Mouse (Mus musculus) spleen, adult 12 weeks (tissue): Measurements from ENCODE around the gene Aaas.

Experiments used
- DNase-seq: peaks from one replicate; pipeline ENCODE4 v3.0.0; 2022; ENCODE audit warnings: low spot score

Aaas gene

DNA sequence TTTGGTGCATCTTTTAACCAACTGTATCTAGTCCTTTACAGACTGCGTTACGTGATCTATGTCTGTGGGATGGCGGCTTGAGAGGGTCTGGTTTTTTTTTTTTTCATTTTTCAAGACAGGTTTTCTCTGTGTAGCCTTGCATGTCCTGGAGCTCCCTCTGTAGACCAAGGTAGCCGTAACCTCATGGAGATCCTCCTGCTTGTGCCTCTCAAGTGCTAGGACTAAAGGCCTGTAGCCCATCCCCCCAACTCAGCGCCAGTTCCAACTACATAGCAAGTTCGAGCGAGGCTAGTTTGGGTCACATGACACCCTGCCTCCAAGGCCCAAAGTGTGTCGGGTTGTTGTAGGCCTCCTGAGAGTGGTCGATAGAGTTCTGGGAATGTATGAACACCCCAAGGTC is 41.9 kb downstream of the Aaas start:
- DNase-seq, result no peak

DNA sequence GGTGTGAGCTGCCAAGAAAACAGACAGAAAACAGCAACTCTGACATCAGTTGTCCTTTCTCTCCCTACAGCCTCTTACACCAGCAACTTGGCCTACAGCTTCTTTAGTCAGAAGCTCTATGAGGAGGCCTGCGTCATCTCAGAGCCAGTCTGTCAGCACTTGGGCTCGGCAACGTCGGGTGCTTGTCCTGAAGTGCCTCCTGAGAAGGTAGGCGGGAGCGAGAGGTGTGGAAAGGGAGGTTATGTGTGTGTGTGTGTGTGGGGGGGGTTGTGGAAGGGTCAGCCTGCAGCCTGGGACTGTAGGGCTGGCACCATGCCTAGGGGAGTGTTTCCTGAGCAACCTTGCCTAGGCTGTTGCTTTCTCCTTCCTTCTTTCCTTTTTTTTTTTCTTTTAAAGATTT is 48.0 kb downstream of the Aaas start:
- DNase-seq, result no peak

DNA sequence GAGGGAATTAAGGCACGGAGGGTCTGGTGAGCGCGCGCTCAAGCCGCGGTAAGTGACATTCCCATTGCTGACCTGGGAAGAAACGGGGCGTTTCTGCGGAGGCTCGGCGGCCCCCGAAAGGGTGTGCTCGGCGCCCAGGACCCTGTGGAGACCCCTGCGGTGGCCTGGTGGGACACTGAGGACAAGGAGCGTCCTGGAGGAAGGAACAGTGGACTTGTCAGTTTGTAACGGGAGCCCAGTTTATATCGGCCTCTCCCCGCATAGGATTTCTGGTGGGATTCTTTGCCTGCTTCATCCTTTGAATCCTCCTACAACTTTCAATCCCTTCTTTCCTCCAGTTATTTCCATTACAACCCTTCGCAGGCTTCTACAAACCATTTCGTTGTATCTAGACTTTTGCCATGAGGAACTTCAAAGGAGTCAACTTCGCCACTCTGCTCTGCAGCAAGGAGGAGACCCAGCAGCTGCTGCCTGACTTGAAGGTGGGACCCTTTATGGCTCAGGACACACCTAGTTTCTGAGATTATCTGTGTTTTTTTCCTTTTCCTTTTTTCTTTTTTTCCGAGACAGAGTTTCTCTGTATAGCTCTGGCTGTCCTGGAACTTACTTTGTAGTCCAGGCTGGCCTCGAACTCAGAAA is 54.1 kb downstream of the Aaas start:
- DNase-seq, result no peak

DNA sequence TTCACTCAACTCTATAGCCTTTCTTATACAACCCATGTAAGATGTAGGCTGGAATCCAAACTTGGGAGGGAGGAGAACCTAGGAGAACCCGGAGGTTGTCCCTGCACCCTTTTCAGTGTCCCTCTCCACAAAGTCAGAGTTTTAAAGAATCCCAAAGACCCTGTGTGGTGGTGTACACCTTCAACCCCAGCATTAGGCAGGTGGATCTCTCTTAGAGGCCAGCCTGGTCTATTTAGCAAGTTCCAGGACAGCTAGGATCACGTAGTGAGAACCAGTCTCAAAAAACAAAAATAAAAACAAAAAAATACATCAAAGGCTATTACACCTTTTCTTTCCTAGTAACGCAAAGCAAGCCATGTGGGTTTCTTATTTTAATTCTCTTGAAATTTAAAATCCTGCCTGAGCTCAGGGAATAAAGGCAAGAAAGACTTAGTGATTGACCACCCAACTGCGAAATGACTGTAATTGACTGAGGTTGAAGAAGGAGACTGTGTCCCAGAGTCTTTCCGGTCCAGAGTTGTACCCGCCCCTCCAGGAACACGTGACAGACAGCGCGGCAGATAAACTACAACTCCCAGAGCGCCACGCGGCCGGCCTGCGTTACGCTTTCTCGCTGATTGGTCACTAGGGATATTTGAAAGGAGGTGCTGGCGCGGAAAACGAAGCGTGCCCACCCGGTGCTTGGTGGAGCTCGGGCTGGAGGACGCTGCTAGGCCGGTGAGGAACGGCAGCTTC is 54.8 kb downstream of the Aaas start, which contains the start of gene Espl1:
Gene Espl1 (plus strand): TSS at position 634 of the 735 bp plus-strand sequence.
- peak; percentile 89 for DNase-seq
